Mouse (Mus musculus): ENCODE measurements at regions not wholly inside any gene's neighbourhood (a gene's known extent, or its start where the extent isn't known, plus 50 kb on each side); places are given as distances from the start of the nearest gene placed in this dataset.

- DNase-seq (ENCODE audit: low spot score in 2 of 2), result peak; percentile 23 to 55
These were observed 76.0 kb upstream of the Ano5 start for GRCm38 (mm10) chr7:51434865-51435264.

GRCm38 (mm10) chr7:51454989-51455692, 55.7 kb upstream of the Ano5 start:
- DNase-seq (ENCODE audit: low spot score in 2 of 2), result no peak

GRCm38 (mm10) chr7:51458757-51459156, 52.1 kb upstream of the Ano5 start:
- peak in 1 of 2 experiments; percentile 1 for DNase-seq (ENCODE audit: low spot score in 2 of 2)
